Mouse (Mus musculus): ENCODE data around the gene Gps2. TPM values are rescaled to one million over a fixed set of nuclear protein-coding genes. Genes with fewer than 3 reads are reported as not detected.

Gps2 gene
- total and polyA plus RNA-seq, 3 experiments: 45.8 to 305 (median 203) TPM

DNA sequence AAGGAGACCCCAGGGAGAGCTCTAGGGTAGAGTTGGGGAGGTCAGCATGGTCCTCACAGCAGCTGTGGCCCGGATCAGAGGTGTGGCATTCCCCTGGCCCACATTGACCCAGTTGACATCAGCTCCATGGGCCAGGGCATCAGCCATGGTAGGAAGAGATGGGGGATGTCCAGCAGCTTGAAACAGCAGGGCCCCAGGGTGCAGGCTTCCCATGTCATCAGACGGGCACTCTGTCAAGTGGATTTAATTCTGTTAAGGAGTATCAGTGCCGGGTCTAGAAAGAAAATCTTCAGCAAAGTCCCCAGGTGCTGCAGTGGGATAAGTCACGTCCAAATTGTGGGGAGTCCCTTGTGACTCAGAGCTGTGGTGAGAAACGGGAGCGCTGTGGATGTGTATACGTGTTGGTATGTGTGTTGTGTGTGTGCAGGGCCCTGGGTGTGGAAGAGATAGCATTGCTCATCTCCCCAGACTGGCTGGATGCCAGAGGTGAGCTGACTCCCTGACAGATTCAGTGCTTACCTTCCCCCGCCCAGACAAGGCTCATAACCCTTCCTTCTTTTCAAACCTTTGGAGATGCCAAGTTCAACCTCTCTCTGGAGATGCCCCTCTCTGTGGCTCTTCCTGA lies 30.0 kb upstream of the Gps2 start:
- H3K27me3 ChIP-seq (ENCODE audit: insufficient read depth, low read length): peaks cover 7% of the 10 kb centered on the region; the same call in 1 of the 2 replicates
- TF ChIP-seq GATA2 (IDR thresholded peaks at IDR 0.05; ENCODE audit: borderline replicate concordance, low read depth, low read length) (no peak), POLR2AphosphoS5 (IDR thresholded peaks at IDR 0.05; ENCODE audit: insufficient replicate concordance, low read depth, low read length) (no peak), CTCF (IDR thresholded peaks at IDR 0.05; ENCODE audit: low read depth, low read length) (no peak), GATA1 (IDR thresholded peaks at IDR 0.05; ENCODE audit: borderline replicate concordance, low read length) (no peak), TAL1 (conservative IDR thresholded peaks at IDR 0.05; ENCODE audit: low read depth, low read length) (no peak)
- DNase-seq (ENCODE audit: low spot score) (no peak), ATAC-seq (ENCODE audit: extremely low read depth, insufficient number of reproducible peaks, low FRiP score, poor library complexity, severe bottlenecking) (no peak)
- H3K9me3 ChIP-seq (replicated peaks): no peaks in the 10 kb centered on the region
- H3K4me1 ChIP-seq (ENCODE audit: insufficient read depth, low read depth, low read length): peaks cover 80% of the 10 kb centered on the region
- H3K36me3 ChIP-seq (replicated peaks): peaks cover 81% of the 10 kb centered on the region
- no peak overlapping the region for H3K4me3 ChIP-seq (ENCODE audit: low read depth, low read length)

DNA sequence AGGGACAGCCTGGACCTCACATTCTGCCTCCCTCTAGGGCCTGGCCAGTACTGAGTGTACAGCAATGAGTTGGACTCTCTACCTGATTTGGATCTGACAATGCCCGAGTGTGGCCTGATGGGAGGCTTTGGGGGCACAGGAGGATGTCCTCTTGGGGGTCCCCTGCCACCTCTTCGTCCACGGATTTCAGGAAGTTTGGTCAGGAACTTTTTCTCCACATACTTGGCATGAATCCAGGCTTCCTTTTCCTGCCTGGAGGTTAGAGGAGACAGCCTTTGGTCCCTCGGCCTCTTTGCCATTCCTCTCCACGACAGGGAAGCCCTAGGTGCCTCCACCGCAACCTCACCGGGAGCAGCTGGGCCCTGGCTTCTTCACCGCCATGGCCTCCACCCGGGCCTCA lies 29.4 kb upstream of the Gps2 start:
- peaks cover 74% of the 10 kb centered on the region for H3K4me1 ChIP-seq (ENCODE audit: insufficient read depth, low read depth, low read length)
- TF ChIP-seq TAL1 (conservative IDR thresholded peaks at IDR 0.05; ENCODE audit: low read depth, low read length) (no peak), POLR2AphosphoS5 (IDR thresholded peaks at IDR 0.05; ENCODE audit: insufficient replicate concordance, low read depth, low read length) (no peak), CTCF (IDR thresholded peaks at IDR 0.05; ENCODE audit: low read depth, low read length) (no peak), GATA2 (IDR thresholded peaks at IDR 0.05; ENCODE audit: borderline replicate concordance, low read depth, low read length) (no peak), GATA1 (IDR thresholded peaks at IDR 0.05; ENCODE audit: borderline replicate concordance, low read length) (no peak)
- no peaks in the 10 kb centered on the region for H3K9me3 ChIP-seq (replicated peaks)
- ATAC-seq (ENCODE audit: extremely low read depth, insufficient number of reproducible peaks, low FRiP score, poor library complexity, severe bottlenecking) (no peak), DNase-seq (ENCODE audit: low spot score) (no peak)
- H3K27me3 ChIP-seq (ENCODE audit: insufficient read depth, low read length): peaks cover 6% of the 10 kb centered on the region; the same call in 1 of the 2 replicates
- no peak overlapping the region for H3K4me3 ChIP-seq (ENCODE audit: low read depth, low read length)
- peaks cover 87% of the 10 kb centered on the region for H3K36me3 ChIP-seq (replicated peaks)

DNA sequence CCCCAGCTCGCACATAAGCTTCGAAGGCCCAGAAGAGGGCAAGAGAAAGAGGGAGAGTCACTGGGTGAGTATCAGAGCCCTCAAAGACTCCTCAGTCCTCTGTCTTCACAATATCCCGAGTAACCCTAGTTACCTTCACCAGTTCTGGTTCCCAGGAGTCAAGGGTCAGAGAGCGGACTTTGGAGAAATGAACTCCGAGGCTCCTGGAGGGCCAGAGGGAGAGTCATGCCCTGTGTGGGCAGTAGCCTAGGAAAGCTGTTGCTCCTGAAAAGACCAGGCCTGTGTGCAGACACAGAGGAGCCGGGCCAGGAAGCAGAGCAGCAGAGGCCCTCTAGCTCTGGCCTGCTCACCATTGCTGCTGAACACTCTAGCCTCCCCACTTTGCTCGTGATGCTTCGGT lies 29.0 kb upstream of the Gps2 start:
- Histone ChIP-seq H3K4me1 (ENCODE audit: insufficient read depth, low read depth, low read length) (peaks cover 70% of the 10 kb centered on the region), H3K36me3 (replicated peaks) (peaks cover 87% of the 10 kb centered on the region), H3K27me3 (ENCODE audit: insufficient read depth, low read length) (peaks cover 4% of the 10 kb centered on the region; the same call in 1 of the 2 replicates), H3K9me3 (replicated peaks) (no peaks in the 10 kb centered on the region), H3K4me3 (ENCODE audit: low read depth, low read length) (no peak overlapping the region)
- no peak for DNase-seq (ENCODE audit: low spot score)
- TF ChIP-seq CTCF (IDR thresholded peaks at IDR 0.05; ENCODE audit: low read depth, low read length) (no peak), GATA2 (IDR thresholded peaks at IDR 0.05; ENCODE audit: borderline replicate concordance, low read depth, low read length) (no peak), TAL1 (conservative IDR thresholded peaks at IDR 0.05; ENCODE audit: low read depth, low read length) (no peak), GATA1 (IDR thresholded peaks at IDR 0.05; ENCODE audit: borderline replicate concordance, low read length) (no peak), POLR2AphosphoS5 (IDR thresholded peaks at IDR 0.05; ENCODE audit: insufficient replicate concordance, low read depth, low read length) (no peak)
- no peak for ATAC-seq (ENCODE audit: extremely low read depth, insufficient number of reproducible peaks, low FRiP score, poor library complexity, severe bottlenecking)

DNA sequence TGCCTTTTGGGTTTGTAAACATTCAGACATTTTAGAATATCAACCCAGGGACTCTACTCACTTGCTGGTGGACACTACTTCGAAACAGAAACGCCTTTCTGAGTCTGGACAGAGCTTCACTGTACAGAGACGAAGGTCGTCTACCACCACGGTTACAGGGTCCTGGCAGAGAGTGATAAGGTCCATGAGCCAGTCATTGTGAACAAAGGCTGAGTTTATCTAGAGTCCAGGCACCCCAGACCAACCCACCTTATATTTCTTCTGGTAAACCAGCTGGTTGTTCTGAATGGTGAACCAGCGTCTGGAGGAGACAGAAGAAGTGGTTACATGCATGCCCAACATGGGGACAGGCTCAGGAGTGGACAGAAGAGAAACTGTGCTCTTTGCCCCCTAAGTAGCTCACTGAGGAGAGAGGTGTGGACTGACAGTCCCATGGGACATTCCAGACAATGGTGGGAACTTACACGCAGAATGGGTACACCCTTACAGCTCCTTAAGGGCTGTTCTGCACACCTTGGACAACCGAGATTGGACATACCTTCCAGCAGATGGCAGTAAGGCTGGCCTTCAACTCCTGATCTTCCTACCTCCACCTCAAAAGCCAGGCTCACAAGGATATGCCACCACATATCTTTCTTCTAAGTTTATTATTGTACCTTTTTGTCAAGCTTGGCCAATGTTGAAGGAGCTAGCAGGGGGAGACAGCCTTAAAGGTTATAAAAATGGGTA lies 26.6 kb upstream of the Gps2 start:
- DNase-seq (ENCODE audit: low spot score) (no peak), ATAC-seq (ENCODE audit: extremely low read depth, insufficient number of reproducible peaks, low FRiP score, poor library complexity, severe bottlenecking) (no peak; the same call in 1 of the 2 replicates)
- Histone ChIP-seq H3K9me3 (replicated peaks) (no peaks in the 10 kb centered on the region), H3K27me3 (ENCODE audit: insufficient read depth, low read length) (no peaks in the 10 kb centered on the region), H3K36me3 (replicated peaks) (peaks cover 98% of the 10 kb centered on the region), H3K4me3 (ENCODE audit: low read depth, low read length) (peak overlapping the region; percentile 7; the same call in 1 of the 2 replicates), H3K4me1 (ENCODE audit: insufficient read depth, low read depth, low read length) (peaks cover 60% of the 10 kb centered on the region)
- TF ChIP-seq TAL1 (conservative IDR thresholded peaks at IDR 0.05; ENCODE audit: low read depth, low read length) (peak; percentile 52), POLR2AphosphoS5 (IDR thresholded peaks at IDR 0.05; ENCODE audit: insufficient replicate concordance, low read depth, low read length) (no peak), GATA2 (IDR thresholded peaks at IDR 0.05; ENCODE audit: borderline replicate concordance, low read depth, low read length) (no peak)

DNA sequence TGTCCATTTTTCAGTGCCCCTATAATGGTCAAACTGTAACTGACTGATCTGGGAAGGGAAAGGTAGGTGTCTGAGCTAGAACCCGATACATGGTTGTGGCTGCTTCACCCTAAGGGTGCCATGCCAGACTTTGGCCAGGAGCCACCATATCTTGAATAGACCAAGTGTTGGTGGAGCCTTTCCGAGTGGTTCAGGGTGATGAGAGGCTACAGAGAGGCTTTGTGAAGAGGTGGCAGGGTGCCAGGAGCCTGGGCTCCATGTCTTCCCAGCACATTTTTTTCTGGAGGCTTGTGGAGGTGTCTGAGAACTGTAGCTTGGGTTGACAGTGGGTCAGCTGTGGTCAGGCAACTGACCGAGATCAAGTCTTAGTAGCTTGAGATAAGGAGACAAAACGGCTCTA lies 22.2 kb upstream of the Gps2 start:
- no peak for DNase-seq (ENCODE audit: low spot score)
- Histone ChIP-seq H3K9me3 (replicated peaks) (no peaks in the 10 kb centered on the region), H3K27me3 (ENCODE audit: insufficient read depth, low read length) (no peaks in the 10 kb centered on the region), H3K36me3 (replicated peaks) (peaks cover 67% of the 10 kb centered on the region), H3K4me1 (ENCODE audit: insufficient read depth, low read depth, low read length) (peaks cover 57% of the 10 kb centered on the region), H3K4me3 (ENCODE audit: low read depth, low read length) (no peak overlapping the region)
- no peak for ATAC-seq (ENCODE audit: extremely low read depth, insufficient number of reproducible peaks, low FRiP score, poor library complexity, severe bottlenecking)
- TF ChIP-seq TAL1 (conservative IDR thresholded peaks at IDR 0.05; ENCODE audit: low read depth, low read length) (no peak), GATA2 (IDR thresholded peaks at IDR 0.05; ENCODE audit: borderline replicate concordance, low read depth, low read length) (no peak)

DNA sequence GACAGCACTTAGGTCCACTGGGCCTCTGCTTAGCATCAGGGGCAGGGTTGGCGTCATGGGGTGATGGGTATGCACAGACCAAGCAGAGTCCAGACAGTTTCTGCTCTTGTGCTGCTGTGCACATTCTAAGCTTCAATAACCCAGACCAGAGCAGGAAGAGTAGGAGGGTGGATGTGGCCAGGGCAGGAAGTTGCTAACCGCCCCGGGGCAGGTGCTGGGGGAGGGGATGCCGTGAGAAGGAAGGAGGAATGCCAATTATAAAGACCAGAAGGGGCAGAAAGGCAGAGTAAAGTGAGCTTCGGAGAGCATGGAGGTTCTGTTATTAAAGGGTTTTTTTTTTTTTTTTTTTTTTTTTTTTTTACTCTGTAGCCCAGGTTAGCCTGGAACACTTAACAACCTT lies 19.0 kb upstream of the Gps2 start:
- Histone ChIP-seq H3K27me3 (ENCODE audit: insufficient read depth, low read length) (no peaks in the 10 kb centered on the region), H3K4me3 (ENCODE audit: low read depth, low read length) (peak overlapping the region; percentile 70), H3K4me1 (ENCODE audit: insufficient read depth, low read depth, low read length) (peaks cover 50% of the 10 kb centered on the region), H3K9me3 (replicated peaks) (no peaks in the 10 kb centered on the region), H3K36me3 (replicated peaks) (peaks cover 42% of the 10 kb centered on the region)
- peak; percentile 60 for DNase-seq (ENCODE audit: low spot score)
- ATAC-seq (ENCODE audit: extremely low read depth, insufficient number of reproducible peaks, low FRiP score, poor library complexity, severe bottlenecking): peak; percentile 60
- TF ChIP-seq TAL1 (conservative IDR thresholded peaks at IDR 0.05; ENCODE audit: low read depth, low read length) (no peak), POLR2AphosphoS5 (IDR thresholded peaks at IDR 0.05; ENCODE audit: insufficient replicate concordance, low read depth, low read length) (no peak), GATA2 (IDR thresholded peaks at IDR 0.05; ENCODE audit: borderline replicate concordance, low read depth, low read length) (no peak), GATA1 (IDR thresholded peaks at IDR 0.05; ENCODE audit: borderline replicate concordance, low read length) (no peak), CTCF (IDR thresholded peaks at IDR 0.05; ENCODE audit: low read depth, low read length) (no peak)

All from G1E (cell line).